Mouse (Mus musculus): ENCODE results near the gene Klhl2. TPM values are rescaled to one million over a fixed set of nuclear protein-coding genes. Genes with fewer than 3 reads are reported as not detected.

Gene Klhl2
- total and polyA plus RNA-seq, 3 experiments = 6.0 to 19.4 (median 14.5) TPM

GRCm38 (mm10) chr8:64781947-64782346, 67.9 kb downstream of the Klhl2 start:
- whole genome bisulfite sequencing = 56% methylated on average over 6 of the region's 6 CpGs
- H3K4me1 ChIP-seq (ENCODE audit: control insufficient read depth, insufficient read depth, low read length) = no peaks in the 10 kb centered on the region; the same call in none of the 2 replicates
- intact Hi-C loops (cut with DNase I) = no loop called here
- H3K27ac ChIP-seq = no peak overlapping the region
- H3K9ac ChIP-seq (ENCODE audit: low read depth, low read length) = no peak overlapping the region
- peaks cover 3% of the 10 kb centered on the region; the same call in 1 of the 2 replicates for H3K36me3 ChIP-seq (ENCODE audit: control insufficient read depth, insufficient read depth, low read length)
- no peak for TF ChIP-seq CTCF (IDR thresholded peaks at IDR 0.05)
- no peak for TF ChIP-seq POLR2A (IDR thresholded peaks at IDR 0.05; ENCODE audit: insufficient read depth, low read depth, low read length)
- no peak for TF ChIP-seq EP300 (IDR thresholded peaks at IDR 0.05; ENCODE audit: insufficient read depth, low read depth, low read length)
- no peak for DNase-seq
- H3K27me3 ChIP-seq (ENCODE audit: control insufficient read depth, insufficient read depth, low read length) = no peaks in the 10 kb centered on the region
- no peaks in the 10 kb centered on the region for H3K79me2 ChIP-seq (replicated peaks; ENCODE audit: control insufficient read depth, insufficient read depth, low read length)
- no peak overlapping the region for H3K4me3 ChIP-seq

GRCm38 (mm10) chr8:64777925-64778324, 71.9 kb downstream of the Klhl2 start:
- Histone ChIP-seq H3K4me1 (ENCODE audit: control insufficient read depth, insufficient read depth, low read length) (no peaks in the 10 kb centered on the region), H3K4me3 (no peak overlapping the region), H3K36me3 (ENCODE audit: control insufficient read depth, insufficient read depth, low read length) (no peaks in the 10 kb centered on the region), H3K27ac (no peak overlapping the region), H3K9ac (ENCODE audit: low read depth, low read length) (no peak overlapping the region), H3K79me2 (replicated peaks; ENCODE audit: control insufficient read depth, insufficient read depth, low read length) (no peaks in the 10 kb centered on the region), H3K27me3 (ENCODE audit: control insufficient read depth, insufficient read depth, low read length) (no peaks in the 10 kb centered on the region)
- DNase-seq = no peak
- 70% methylated on average over 9 of the region's 9 CpGs for WGBS
- intact Hi-C loops (cut with DNase I) = loop anchor here (5.0 kb wide), 1 partner anchor 164 kb away; no protein-coding TSS in a partner anchor
- TF ChIP-seq POLR2A (IDR thresholded peaks at IDR 0.05; ENCODE audit: insufficient read depth, low read depth, low read length) (no peak), CTCF (IDR thresholded peaks at IDR 0.05) (peak; percentile 54), EP300 (IDR thresholded peaks at IDR 0.05; ENCODE audit: insufficient read depth, low read depth, low read length) (no peak)

GRCm38 (mm10) chr8:64774136-64774535, 75.7 kb downstream of the Klhl2 start:
- H3K4me1 ChIP-seq (ENCODE audit: control insufficient read depth, insufficient read depth, low read length) = no peaks in the 10 kb centered on the region
- intact Hi-C loops (cut with DNase I) = no loop called here
- H3K27ac ChIP-seq = no peak overlapping the region
- 93% methylated on average over 6 of the region's 6 CpGs for WGBS
- no peak overlapping the region for H3K4me3 ChIP-seq
- no peak for DNase-seq
- no peaks in the 10 kb centered on the region for H3K79me2 ChIP-seq (replicated peaks; ENCODE audit: control insufficient read depth, insufficient read depth, low read length)
- no peaks in the 10 kb centered on the region for H3K27me3 ChIP-seq (ENCODE audit: control insufficient read depth, insufficient read depth, low read length)
- H3K36me3 ChIP-seq (ENCODE audit: control insufficient read depth, insufficient read depth, low read length) = no peaks in the 10 kb centered on the region
- no peak overlapping the region for H3K9ac ChIP-seq (ENCODE audit: low read depth, low read length)
- no peak for TF ChIP-seq EP300 (IDR thresholded peaks at IDR 0.05; ENCODE audit: insufficient read depth, low read depth, low read length)

- Histone ChIP-seq H3K36me3 (ENCODE audit: control insufficient read depth, insufficient read depth, low read length) (no peaks in the 10 kb centered on the region), H3K27me3 (ENCODE audit: control insufficient read depth, insufficient read depth, low read length) (no peaks in the 10 kb centered on the region), H3K9ac (ENCODE audit: low read depth, low read length) (no peak overlapping the region), H3K4me1 (ENCODE audit: control insufficient read depth, insufficient read depth, low read length) (no peaks in the 10 kb centered on the region), H3K4me3 (no peak overlapping the region), H3K27ac (no peak overlapping the region), H3K79me2 (replicated peaks; ENCODE audit: control insufficient read depth, insufficient read depth, low read length) (no peaks in the 10 kb centered on the region)
- intact Hi-C loops (cut with DNase I) = no loop called here
- no peak for DNase-seq
- 81% methylated on average over 7 of the region's 7 CpGs for WGBS
- TF ChIP-seq EP300 (IDR thresholded peaks at IDR 0.05; ENCODE audit: insufficient read depth, low read depth, low read length) (no peak), POLR2A (IDR thresholded peaks at IDR 0.05; ENCODE audit: insufficient read depth, low read depth, low read length) (no peak), CTCF (IDR thresholded peaks at IDR 0.05) (no peak)
Observed at GRCm38 (mm10) chr8:64770814-64771213, 79.0 kb downstream of the Klhl2 start.

- 87% methylated on average over 7 of the region's 7 CpGs for WGBS
- Histone ChIP-seq H3K4me1 (ENCODE audit: control insufficient read depth, insufficient read depth, low read length) (no peaks in the 10 kb centered on the region), H3K36me3 (ENCODE audit: control insufficient read depth, insufficient read depth, low read length) (no peaks in the 10 kb centered on the region; the same call in 1 of the 2 replicates), H3K27me3 (ENCODE audit: control insufficient read depth, insufficient read depth, low read length) (no peaks in the 10 kb centered on the region), H3K4me3 (no peak overlapping the region), H3K79me2 (replicated peaks; ENCODE audit: control insufficient read depth, insufficient read depth, low read length) (no peaks in the 10 kb centered on the region), H3K27ac (no peak overlapping the region), H3K9ac (ENCODE audit: low read depth, low read length) (no peak overlapping the region)
- no peak for DNase-seq
- no peak for TF ChIP-seq CTCF (IDR thresholded peaks at IDR 0.05)
- no peak for TF ChIP-seq POLR2A (IDR thresholded peaks at IDR 0.05; ENCODE audit: insufficient read depth, low read depth, low read length)
- TF ChIP-seq EP300 (IDR thresholded peaks at IDR 0.05; ENCODE audit: insufficient read depth, low read depth, low read length) = no peak
- intact Hi-C loops (cut with DNase I) = no loop called here
Observed at GRCm38 (mm10) chr8:64769586-64769985, 80.2 kb downstream of the Klhl2 start.

- no peak overlapping the region for H3K4me3 ChIP-seq
- WGBS = 87% methylated on average over 7 of the region's 9 CpGs
- intact Hi-C loops (cut with DNase I) = no loop called here
Observed at GRCm38 (mm10) chr8:64768645-64769044, 81.2 kb downstream of the Klhl2 start.

More at GRCm38 (mm10) chr8:64768645-64769044, 81.2 kb downstream of the Klhl2 start:
- H3K4me1 ChIP-seq (ENCODE audit: control insufficient read depth, insufficient read depth, low read length) = no peaks in the 10 kb centered on the region
- no peaks in the 10 kb centered on the region for H3K79me2 ChIP-seq (replicated peaks; ENCODE audit: control insufficient read depth, insufficient read depth, low read length)
- H3K9ac ChIP-seq (ENCODE audit: low read depth, low read length) = no peak overlapping the region
- no peaks in the 10 kb centered on the region for H3K27me3 ChIP-seq (ENCODE audit: control insufficient read depth, insufficient read depth, low read length)
- no peak for TF ChIP-seq CTCF (IDR thresholded peaks at IDR 0.05)
- TF ChIP-seq EP300 (IDR thresholded peaks at IDR 0.05; ENCODE audit: insufficient read depth, low read depth, low read length) = no peak
- no peak for TF ChIP-seq POLR2A (IDR thresholded peaks at IDR 0.05; ENCODE audit: insufficient read depth, low read depth, low read length)
- no peak for DNase-seq
- no peaks in the 10 kb centered on the region; the same call in 1 of the 2 replicates for H3K36me3 ChIP-seq (ENCODE audit: control insufficient read depth, insufficient read depth, low read length)
- no peak overlapping the region for H3K27ac ChIP-seq
